Mouse (Mus musculus) heart, adult 2 months (tissue): ENCODE results near the gene Rasl11a.

Experiments
- CTCF ChIP-seq: fragments of 200-600 bp; IDR thresholded peaks from 2 replicates; pipeline ENCODE4 v1.8.1; 2022; ENCODE audit warnings: antibody characterized with exemption, mild to moderate bottlenecking, moderate library complexity
- POLR2A ChIP-seq: fragments of 200-500 bp; IDR thresholded peaks from 2 replicates; pipeline ENCODE4 v1.6.1; 2011; ENCODE audit warnings: mild to moderate bottlenecking, low read depth, low read length, control low read depth; ENCODE audit not compliant: insufficient read depth

DNA sequence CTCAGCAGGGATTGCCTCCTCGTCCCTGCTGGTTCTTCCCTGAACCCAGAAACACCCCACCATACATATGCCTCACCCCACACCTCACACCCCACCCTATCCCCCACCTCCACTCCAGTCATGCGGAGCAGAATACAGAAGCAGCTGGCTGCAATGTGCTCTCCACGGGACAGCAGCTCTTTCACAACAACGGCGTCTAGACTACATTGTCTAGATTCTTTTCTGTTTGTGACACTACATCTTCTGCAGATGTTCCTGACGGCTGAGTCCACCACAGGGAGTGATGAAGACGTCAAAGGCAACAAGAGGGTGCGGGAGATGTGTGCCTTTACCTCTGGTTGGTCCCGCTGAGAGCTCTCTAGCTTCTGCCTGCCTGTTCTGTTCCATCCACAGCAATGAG, 46.8 kb upstream of the Rasl11a start:
- TF ChIP-seq POLR2A (no peak), CTCF (no peak)
